Mouse (Mus musculus): ENCODE results near the gene Dgkq.
"Not testable (repeated sequence)": the region's sequence is repeated elsewhere in the genome, so short reads cannot be mapped to it uniquely, and the experiment has no call there.

Dgkq gene

DNA sequence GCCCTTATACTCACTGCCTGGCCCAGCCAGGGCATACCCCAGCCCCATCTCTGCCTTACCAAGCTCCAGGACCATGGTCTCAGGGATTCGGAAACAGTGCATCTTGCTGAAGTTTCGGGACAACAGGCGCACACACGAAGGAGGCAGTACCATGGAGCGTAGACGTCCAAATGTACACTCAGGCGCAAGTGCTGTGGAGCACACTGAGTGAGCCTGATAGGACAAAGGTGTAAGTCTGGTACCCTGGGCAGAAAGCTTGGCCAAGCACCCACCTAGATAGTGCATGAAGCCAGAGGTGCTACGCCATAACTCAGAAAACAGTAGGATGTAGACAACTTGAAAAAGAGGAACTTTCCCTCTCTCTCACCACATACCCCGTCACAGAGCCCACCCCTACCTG, 14.1 kb downstream of the Dgkq start:
- no peak for DNase-seq (ENCODE audit: low spot score in 2 of 2)

DNA sequence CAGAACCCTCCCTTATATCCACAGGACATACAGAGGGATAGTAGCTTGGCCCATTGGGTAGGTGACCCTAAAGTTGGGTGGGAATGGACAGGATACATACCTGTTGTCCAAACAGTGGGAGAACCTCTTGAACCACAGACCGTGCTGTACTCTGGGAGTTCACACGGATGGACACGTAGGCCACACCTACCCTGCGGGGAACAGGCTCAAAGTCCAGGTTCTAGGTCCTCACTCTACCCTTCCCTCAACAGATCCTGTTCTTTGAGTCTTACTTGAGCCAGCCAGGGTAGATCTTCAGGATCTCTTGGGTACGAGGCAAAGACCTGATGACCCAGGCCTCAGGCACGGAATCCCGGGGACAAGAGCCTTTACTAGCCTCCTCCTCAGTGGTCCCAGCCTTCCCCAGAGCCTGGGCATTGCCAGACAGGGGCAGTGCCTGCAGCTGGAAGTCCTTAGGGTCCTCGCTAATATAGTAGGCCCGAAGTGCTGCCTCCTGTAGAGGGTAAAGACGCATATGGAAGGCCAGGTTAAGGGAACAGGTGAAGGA, 15.0 kb downstream of the Dgkq start:
- DNase-seq (ENCODE audit: low spot score in 2 of 2) = no peak

DNA sequence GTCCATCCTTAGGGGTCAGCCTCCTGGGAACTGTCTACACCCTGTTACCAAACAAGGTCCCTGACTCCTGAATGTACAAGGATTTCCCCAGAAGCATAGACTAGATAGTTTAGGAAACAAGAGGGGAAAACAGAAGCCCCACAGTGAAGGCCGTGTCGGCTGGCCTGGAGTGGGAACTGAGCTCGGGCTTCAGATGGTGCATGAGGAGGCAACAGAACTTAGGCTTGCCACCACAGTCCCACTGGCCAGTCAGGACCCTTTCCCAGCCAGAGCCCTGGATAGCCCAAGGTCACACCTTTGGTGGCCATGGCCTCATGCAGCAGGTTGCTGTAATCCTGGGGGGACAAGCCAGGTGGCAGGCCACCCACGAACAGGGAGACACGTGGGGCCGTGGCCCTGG, 16.1 kb downstream of the Dgkq start:
- DNase-seq (ENCODE audit: low spot score in 2 of 2) = no peak

DNA sequence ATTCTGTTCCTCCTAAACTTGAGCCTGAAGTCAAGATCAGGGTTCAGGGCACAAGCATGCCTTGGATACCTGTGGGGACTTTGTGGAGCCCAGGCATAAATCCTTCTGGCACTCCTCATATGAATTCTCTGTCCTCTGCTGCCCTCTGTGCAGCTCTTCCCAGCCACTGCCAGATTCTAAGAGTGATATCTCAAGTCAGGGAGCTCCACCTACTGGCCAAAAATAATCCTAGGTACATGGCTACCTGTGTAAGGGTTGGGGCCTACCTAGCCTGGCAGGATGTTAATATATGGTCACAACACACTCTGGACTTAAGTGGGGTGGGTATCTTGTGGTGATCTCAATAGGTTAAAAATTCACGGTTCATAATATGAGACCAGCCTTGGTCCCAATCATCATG, 17.6 kb downstream of the Dgkq start:
- peak; percentile 63 to 69 for DNase-seq (ENCODE audit: low spot score in 2 of 2)

DNA sequence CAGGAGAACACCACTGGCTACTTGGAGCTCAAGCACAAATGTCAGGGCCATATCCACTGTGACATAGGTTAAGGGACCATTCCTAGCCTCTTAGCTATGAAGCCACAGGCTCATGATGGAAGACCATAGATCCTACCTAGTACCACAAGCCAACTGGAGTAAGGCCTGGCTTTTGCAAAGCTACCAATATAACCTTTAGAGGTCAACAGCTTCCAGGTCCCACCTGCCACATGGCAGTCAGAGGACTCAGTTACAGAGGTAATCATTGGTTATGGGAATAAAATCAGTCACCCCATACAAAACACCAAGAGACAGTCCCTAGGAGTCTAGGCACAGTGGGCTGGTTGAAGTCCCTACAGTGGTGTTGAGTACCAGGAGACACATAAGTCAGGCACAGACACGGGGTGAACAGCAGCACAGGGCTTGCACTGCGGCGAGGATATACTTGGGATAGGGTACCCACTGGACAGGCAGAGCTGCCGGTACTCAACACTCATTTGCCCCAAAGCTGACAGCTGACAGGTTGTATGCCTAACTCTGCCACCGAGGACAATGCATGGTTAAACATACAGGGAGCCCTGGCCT, 18.2 kb downstream of the Dgkq start:
- no peak for DNase-seq (ENCODE audit: low spot score in 2 of 2)

DNA sequence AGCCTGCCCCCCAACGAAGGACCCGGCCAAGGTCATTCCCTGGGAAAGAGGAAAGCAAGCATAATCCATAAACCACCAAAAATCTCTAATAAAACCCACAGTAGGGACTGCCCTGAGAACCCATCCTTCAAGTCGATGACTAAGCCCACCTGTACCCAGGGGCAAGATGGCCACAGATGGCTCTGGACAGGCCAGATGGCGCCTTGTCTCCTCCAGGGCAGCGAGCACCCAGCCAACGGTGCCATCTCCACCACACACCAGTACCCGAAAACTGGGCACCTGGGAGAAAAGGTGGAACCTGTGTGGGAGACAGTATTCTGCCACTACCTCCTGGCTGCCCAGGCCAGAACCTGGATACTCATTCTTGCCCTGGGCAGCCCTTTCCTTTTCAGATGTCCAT, 19.1 kb downstream of the Dgkq start:
- no peak for DNase-seq (ENCODE audit: low spot score in 2 of 2)

DNA sequence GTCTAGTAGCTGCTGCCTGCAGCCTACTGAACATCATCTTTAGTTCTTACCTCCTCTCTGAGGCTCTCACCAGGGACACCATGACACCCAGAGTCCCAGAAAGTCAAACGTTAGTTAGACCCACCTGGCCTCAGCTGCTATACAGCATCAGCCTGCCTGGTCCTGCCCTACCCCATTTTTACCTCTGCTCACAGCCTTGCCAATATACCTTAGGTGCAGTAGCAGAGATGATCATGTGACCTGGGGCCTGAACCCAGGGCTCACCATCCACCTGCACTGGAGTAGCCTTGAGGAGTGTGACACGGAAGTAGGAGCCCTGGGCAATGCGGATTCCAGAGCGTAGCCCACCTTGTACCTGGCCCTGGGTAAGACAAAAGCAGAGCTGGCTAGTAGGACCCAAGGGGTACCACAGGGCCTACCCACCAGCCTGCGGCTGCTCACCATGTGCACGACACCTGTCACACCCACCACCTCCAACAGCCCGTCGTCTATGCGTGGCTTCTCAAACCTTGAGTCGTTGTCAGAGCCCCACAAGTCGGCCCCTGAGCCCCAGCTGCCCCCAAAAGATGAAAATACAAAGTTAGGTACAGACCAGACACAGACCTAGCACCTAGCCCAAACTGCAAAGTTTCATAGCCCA, 20.4 kb downstream of the Dgkq start:
- DNase-seq (ENCODE audit: low spot score in 2 of 2) = no peak

DNA sequence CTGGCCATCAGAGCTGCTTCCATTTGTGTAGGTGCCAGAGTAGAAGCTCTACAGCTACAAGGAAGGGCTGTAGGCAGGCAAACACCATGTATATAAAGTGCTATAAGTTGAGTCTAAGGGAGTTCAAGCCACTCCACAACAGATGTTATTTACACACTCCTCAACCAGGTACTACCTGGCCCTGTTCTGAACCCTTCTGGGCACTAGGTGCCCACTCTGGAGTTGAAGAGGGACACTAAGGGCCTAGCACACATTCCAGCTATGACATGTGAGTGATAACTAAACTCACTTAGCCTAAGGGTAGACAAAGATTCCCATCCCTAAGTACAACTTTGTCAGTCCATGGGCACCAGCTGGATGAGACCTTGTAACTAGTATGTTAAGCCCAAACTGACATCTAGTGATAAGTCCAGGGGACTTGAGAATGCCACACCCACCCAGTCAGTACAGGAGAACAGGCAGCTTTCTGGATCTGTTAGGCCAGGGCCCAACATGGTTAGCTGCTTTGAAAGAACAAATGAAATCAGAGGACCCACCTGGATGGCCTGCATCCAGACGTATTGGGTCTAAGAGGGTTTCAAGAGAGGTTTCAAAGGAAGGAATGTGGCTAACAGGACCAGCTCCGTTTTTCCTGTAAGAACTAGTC, 21.5 kb downstream of the Dgkq start:
- DNase-seq (ENCODE audit: low spot score in 2 of 2) = no peak

DNA sequence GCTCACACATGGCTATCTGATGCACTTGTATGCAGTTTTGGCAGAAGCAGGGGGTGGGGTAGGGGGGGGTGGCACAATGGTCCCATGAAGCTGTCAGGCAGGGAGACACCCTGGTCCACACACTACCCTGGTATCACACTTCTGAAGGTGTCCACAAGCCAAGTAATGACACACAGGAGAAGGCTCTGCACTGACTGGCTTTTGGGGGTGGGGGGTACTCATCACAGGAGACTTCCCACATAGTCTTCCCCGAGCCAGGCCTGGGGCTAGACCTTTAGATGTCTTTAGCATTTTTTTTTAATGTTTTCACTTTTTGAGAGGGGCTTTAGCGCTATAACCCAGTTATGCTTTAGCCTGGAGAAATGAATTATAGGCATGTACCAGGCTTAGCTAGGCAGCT, 22.2 kb downstream of the Dgkq start:
- DNase-seq (ENCODE audit: low spot score in 2 of 2) = no peak

DNA sequence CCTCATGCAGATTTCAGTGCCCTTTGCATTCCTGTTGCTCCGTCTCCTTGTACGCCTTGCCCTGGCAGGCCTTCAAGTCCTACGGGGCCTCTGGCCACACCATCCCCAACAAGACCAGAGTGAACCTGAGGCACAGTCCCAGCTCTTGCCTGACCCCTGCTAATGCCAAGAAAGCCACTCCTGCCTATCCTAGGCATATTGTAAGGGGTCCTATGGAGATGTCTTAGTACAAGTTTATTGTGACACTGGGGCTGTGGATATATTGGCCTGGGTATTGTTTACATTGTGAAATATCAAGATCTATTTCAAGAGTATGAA, 23.2 kb downstream of the Dgkq start:
- DNase-seq (ENCODE audit: low spot score in 2 of 2) = no peak

DNA sequence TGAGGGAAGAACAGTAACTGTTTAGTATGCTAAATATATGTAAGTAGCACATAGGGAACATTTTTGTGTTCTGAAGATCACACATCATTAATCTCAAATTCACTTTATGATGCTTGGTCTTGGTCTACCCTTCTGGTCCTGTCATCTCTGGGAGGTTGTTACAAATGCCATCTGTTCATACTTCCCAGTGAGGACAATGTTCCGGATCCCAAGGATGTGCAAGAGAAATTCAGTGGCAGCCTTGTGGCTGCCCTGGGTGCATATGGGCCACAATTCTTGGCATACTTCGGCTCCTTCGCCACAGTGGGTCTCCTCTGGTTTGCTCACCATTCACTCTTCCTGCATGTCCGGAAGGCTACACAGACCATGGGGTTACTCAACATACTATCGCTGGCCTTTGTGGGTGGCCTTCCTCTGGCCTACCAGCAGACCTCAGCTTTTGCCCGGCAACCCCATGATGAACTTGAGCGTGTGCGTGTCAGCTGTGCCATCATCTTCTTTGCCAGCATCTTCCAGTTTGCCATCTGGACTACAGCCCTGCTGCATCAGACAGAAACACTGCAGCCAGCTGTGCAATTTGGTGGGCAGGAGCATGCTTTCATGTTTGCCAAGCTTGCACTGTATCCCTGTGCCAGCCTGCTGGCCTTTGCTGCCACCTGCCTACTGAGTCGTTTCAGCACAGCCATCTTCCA, 23.7 kb downstream of the Dgkq start:
- no peak for DNase-seq (ENCODE audit: low spot score in 2 of 2)

DNA sequence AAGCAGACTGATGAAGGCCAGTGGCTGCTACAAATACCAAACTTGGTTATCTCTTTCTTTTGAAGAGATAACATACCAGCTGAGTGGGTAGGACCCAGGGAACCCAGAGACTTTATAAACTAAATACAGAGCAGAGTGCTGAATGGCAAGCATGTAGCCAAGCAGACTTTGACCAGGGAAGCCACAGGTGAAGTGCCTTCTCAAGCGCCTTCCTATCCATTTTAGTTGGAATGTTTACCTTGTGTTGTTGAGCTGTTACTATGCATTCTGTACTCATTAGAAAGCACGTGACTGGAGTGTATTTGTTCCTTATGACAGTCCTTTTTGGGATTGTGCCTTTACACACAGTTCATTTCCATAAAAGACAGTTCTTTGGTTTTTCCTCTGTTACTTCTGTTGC, 25.8 kb downstream of the Dgkq start:
- DNase-seq (ENCODE audit: low spot score in 2 of 2) = no peak

DNA sequence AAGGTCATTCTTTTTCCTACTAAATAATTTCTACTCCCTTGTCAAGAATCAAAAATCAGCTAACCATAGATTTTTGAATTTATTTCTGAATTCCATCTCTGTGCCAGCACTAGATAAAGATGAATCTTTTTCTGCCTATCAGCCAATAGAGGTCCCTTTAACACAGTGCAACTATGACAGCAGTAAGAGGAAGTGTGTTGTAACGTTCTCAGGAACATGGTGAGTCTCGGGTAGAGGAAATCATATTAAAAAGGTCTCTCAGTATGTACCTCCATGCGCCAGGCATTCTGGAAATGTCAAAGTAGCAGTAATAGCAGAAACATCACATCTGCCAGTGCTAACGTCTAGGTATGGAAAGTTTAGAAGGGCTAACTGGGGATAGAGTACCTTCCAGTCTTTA, 33.3 kb downstream of the Dgkq start:
- no peak for DNase-seq (ENCODE audit: low spot score in 2 of 2)

DNA sequence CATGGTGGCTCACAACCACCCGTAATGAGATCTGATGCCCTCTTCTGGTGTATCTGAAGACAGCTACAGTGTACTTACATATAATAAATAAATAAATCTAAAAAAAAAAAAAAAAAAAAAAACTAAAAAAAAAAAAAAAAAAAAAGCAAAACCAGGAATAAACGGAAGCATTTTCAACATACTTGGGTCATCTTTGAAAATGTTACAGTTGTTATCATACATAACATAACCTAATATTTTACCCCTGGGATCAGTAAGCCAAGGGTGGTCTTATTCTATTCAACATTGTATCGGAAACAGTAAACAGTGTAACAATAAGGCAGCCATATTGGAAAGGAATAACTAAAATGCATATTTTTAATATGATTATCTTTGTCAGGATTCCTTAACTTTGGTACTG, 35.4 kb downstream of the Dgkq start:
- DNase-seq (ENCODE audit: low spot score in 2 of 2) = not testable (repeated sequence)

DNA sequence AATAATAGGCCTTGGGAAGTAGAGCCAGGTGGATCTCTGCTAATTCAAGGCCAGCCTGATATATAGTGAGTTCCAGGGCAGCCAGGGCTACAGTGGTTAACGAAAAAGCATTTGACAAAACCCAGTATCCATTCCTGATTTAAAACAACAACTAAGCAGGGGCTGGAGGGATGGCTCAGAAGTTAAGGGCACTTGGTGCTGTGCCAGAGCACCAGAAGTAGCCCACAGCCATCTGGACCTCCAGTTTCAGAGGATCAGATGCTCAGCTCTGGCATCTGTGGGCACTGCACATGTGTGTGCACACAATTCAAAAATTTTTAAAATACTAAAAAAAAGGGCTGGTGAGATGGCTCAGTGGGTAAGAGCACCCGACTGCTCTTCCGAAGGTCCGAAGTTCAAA, 35.8 kb downstream of the Dgkq start:
- no peak for DNase-seq (ENCODE audit: low spot score in 2 of 2)

DNA sequence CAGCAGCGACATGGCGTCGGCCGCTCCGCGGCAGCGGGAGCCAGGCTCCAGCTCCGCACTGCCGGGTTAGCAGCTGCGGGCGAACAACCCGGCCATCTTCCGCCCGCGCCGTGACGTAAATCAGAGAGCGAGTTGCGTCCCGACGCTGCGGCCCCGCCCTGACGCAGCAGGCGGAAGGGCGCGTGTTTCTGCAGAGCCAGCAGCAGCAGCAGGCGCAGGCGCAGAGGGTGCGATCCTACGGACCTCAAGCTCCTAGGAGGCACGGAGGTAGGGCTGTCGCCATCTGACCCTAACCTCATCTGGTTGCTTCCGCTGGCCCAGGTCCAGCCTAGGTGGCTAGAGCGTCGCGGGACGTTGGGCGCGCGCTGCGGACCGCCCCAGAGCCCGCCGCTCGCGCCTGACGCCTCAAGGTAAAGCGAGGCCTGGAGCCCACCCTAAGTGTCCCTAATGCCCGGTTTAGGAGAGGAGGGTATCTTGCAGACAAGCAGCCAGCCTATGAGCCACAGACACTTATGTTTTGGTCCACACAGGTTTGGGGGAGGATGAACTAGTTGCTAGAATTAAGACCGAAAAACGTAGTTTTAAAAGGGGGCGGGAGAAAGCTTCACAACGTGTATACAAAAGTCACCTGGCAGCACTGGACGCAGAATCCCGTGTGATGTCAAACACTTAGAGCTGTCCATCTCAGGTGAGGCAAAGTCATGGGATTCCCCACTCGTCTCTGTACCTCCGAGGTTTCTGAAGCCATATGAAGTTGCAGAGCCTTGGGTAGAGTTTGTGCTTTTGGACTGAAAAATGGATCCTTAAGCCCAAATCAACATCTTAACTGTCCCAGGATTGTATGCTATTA, 39.6 kb downstream of the Dgkq start, which contains the start of the genes Gak and Tmem175:
Gene Gak (minus strand): TSS at position 122 of the 850 bp plus-strand sequence.
Gene Tmem175 (plus strand): TSS at position 137 of the 850 bp plus-strand sequence.
- DNase-seq (ENCODE audit: low spot score in 2 of 2) = peak; percentile 92 to 95

DNA sequence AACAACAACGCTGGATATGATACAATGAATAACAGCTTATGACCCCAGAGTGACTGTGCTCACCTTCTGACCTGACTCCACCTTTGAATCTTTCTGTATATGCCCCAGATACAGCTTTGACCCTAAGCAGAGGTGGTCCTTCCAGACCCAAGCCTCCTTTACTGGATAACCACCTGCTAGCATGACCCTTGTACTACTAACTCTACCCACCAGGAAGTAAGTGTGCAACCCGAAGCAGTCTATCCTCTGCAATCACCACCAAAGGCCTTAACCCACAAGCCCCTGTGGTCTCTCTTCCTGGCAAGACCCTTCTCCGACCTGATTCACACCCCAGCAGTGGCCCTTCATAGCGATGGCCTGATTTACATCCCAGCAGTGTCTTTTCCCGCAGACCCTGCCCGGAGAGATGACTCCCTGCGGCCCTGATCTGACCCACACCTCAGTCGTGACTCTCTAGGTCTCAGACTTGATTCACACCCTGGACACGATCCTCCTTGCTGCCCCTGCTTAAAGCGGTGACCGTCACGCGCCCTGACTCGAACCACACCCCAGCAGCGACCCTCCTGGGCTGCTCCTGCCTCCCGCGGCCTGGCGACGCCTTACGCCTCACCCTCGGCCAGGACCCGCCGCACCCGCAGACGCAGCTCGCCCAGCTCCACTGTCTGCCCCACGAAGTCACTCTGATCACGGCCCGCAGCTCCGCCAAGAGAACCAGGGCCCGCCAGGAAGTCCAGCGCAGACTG, 40.4 kb downstream of the Dgkq start:
- no peak for DNase-seq (ENCODE audit: low spot score in 2 of 2)

DNA sequence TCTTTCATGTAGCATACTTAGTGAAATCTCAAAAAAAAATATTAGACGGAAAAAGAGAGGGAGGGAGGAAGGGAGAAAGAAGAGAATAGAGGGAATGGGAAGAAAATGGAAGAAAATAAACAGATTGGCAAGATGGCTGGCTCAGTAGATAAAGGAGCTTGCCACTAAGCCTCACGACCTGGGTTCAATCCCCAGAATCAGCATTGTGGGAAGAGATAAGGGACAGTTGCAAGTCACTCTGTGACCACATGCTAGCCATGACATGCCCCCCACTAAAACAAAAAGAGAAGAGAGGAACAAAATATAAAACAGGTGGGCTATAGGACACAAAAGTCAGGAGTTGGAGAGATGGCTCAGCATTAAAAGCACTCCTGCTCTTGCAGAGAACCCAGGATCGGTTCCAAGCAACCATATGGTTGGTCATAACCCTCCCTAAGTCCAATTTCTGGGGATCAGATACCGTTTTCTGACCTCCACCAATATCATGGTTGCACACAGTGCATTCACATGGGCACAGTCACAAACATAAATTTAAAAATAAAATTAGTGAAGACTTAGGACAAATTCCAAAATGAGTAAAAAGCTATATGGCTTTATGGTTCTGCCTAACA, 43.3 kb downstream of the Dgkq start:
- DNase-seq (ENCODE audit: low spot score in 2 of 2) = no peak

DNA sequence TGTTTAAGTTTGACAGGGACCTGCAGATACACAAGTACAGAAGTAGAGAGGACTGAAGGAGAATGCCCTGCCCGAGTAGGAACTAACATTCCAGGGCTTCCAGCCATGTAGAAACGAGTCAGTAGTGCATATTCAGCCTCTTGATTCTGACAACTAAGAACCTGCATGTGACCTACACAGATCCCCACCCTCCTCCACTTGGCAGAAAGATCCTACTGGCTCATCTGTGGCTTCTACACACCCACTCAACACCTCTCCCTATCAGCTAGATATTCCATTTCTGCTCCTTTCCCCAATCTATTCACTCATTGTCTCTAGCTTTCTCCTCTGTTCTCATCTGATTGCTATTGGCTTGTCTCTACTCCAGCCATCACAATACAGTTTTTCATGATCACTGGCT, 47.6 kb downstream of the Dgkq start:
- DNase-seq (ENCODE audit: low spot score in 2 of 2) = no peak

DNA sequence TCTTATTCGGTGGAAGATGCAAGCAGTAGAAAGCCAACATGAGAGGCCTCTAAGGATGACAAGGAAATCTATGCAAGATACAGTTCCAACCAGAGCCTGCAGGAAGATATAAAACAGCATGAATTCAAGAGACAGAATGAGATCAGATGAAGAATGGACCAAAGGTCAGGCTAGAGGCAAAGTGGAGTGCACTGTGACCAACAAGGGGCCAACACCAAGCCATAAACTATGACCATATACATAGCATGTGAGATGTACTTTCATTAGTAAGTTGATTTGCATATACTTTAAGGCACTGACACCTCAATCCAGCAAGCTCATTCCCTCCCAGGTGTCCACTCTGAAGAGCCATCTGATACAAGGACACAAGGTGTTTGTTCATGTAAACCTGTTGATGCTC, 59.0 kb downstream of the Dgkq start:
- DNase-seq (ENCODE audit: low spot score in 2 of 2) = no peak

DNA sequence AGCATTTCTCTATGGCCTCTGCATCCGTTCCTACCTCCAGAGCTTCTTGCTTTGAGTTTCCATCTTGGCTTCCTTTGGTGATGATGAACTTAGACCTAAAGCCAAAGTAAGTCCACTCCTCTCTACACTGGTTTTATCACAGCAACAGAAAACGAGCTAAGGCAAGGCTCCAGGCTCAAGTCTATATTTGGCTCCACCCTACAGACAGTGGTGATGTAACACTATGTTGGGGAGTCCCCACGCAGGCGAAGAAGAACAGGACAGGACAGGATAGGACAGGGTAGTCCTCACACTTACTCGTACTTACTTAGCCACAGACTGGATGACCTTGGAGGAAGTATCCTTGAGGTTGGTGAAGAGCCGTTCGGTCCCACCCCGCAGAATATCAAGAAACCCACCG, 66.9 kb downstream of the Dgkq start:
- peak; percentile 22 to 27 for DNase-seq (ENCODE audit: low spot score in 2 of 2)
